In genomic region chr2:85560226-85560625, GRCm38 (mm10) we compare ENCODE assay signal across 20 mouse cellular contexts. TPM values are rescaled to one million over a fixed set of nuclear protein-coding genes. Genes with fewer than 3 reads are reported as not detected.
"Had no signal": no experiment of that assay in that cellular context is flagged by ENCODE, and none has a peak within 500 bp of the region (broad histone marks: within the 10 kb centered on the region; RNA-seq: fewer than 3 reads in every experiment).

No protein-coding gene starts in this region.

- DNase-seq: kidney, adult 18-20 months; kidney, postnatal 25 days; layer of hippocampus, adult 9-11 months; layer of hippocampus, postnatal 36 days; left cerebral cortex, postnatal 4 days; lung, postnatal 4 days; retina, postnatal 1 day; right cerebral cortex, postnatal 4 days; spleen, adult 18-20 months; thymus, adult 18-20 months; thymus, postnatal 14 days had no signal

- H3K4me2 ChIP-seq: kidney, embryonic 15.5 days; limb, embryonic 13.5 days; midbrain, embryonic 11.5 days; neural tube, embryonic 13.5 days had no signal

- H3K27ac ChIP-seq: kidney, embryonic 15.5 days; limb, embryonic 13.5 days; liver, embryonic 14.5 days; neural tube, embryonic 13.5 days had no signal

- H3K36me3 ChIP-seq: kidney, embryonic 15.5 days; limb, embryonic 13.5 days; neural tube, embryonic 13.5 days had no signal

- H3K9me3 ChIP-seq: kidney, embryonic 15.5 days; limb, embryonic 13.5 days; megakaryocyte, embryonic 14.5 days; neural tube, embryonic 13.5 days had no signal

- ATAC-seq: midbrain, embryonic 16.5 days had no signal

- H3K4me1 ChIP-seq: kidney, embryonic 15.5 days; limb, embryonic 13.5 days; megakaryocyte, embryonic 14.5 days; neural tube, embryonic 13.5 days had no signal

- H3K4me3 ChIP-seq: kidney, embryonic 15.5 days; limb, embryonic 13.5 days; megakaryocyte, embryonic 14.5 days; neural tube, embryonic 13.5 days had no signal

- H3K9ac ChIP-seq: kidney, embryonic 15.5 days; limb, embryonic 13.5 days; liver, embryonic 14.5 days; neural tube, embryonic 13.5 days had no signal

- H3K27me3 ChIP-seq: kidney, embryonic 15.5 days; limb, embryonic 13.5 days; megakaryocyte, embryonic 14.5 days; neural tube, embryonic 13.5 days had no signal

RNA-seq across cellular contexts. Expression of gene Olfr996, which starts 18.8 kb away (rescaled TPM):
- polyA plus RNA-seq: kidney, embryonic 15.5 days; limb, embryonic 13.5 days; liver, adult 2 months; liver, embryonic 14.5 days; midbrain, embryonic 11.5 days; midbrain, embryonic 16.5 days; neural tube, embryonic 13.5 days; stomach, embryonic 14.5 days had no signal

RNA-seq across cellular contexts. Expression of gene Olfr998, which starts 28.5 kb away (rescaled TPM):
- polyA plus RNA-seq: kidney, embryonic 15.5 days; limb, embryonic 13.5 days; liver, adult 2 months; liver, embryonic 14.5 days; midbrain, embryonic 11.5 days; midbrain, embryonic 16.5 days; neural tube, embryonic 13.5 days; stomach, embryonic 14.5 days had no signal

RNA-seq across cellular contexts. Expression of gene 4833423E24Rik, which starts 41.4 kb away (rescaled TPM):
- polyA plus RNA-seq: kidney, embryonic 15.5 days; liver, adult 2 months; liver, embryonic 14.5 days; midbrain, embryonic 11.5 days; neural tube, embryonic 13.5 days had no signal

RNA-seq across cellular contexts. Expression of gene Olfr1000, which starts 51.5 kb away (rescaled TPM):
- polyA plus RNA-seq: kidney, embryonic 15.5 days; limb, embryonic 13.5 days; liver, adult 2 months; liver, embryonic 14.5 days; midbrain, embryonic 11.5 days; midbrain, embryonic 16.5 days; neural tube, embryonic 13.5 days; stomach, embryonic 14.5 days had no signal
